Mouse (Mus musculus): ENCODE results near the gene Mcrip2.
"Not testable (repeated sequence)": the region's sequence is repeated elsewhere in the genome, so short reads cannot be mapped to it uniquely, and the experiment has no call there.

The Mcrip2 gene

GRCm38 (mm10) chr17:25880913-25881641, 12.5 kb upstream of the Mcrip2 start:
- DNase-seq (ENCODE audit: low read depth, low spot score) = no peak

GRCm38 (mm10) chr17:25880196-25880910, 11.8 kb upstream of the Mcrip2 start, which contains the start of gene Wfikkn1:
Gene Wfikkn1, minus strand, starts transcription at chr17:25880858.
- DNase-seq (ENCODE audit: low read depth, low spot score) = no peak

GRCm38 (mm10) chr17:25879750-25880149, 11.2 kb upstream of the Mcrip2 start:
- DNase-seq (ENCODE audit: low read depth, low spot score) = no peak

- DNase-seq (ENCODE audit: low read depth, low spot score) = no peak
Measured at GRCm38 (mm10) chr17:25879261-25879660, 10.7 kb upstream of the Mcrip2 start.

- DNase-seq (ENCODE audit: low read depth, low spot score) = no peak
Measured at GRCm38 (mm10) chr17:25878611-25879180, 10.1 kb upstream of the Mcrip2 start.

- DNase-seq (ENCODE audit: low read depth, low spot score) = no peak
Measured at GRCm38 (mm10) chr17:25877741-25878610, 9.4 kb upstream of the Mcrip2 start.

GRCm38 (mm10) chr17:25877025-25877424, 8.5 kb upstream of the Mcrip2 start:
- no peak for DNase-seq (ENCODE audit: low read depth, low spot score)

- DNase-seq (ENCODE audit: low read depth, low spot score) = no peak
Measured at GRCm38 (mm10) chr17:25876347-25876915, 7.9 kb upstream of the Mcrip2 start.

- DNase-seq (ENCODE audit: low read depth, low spot score) = no peak
Measured at GRCm38 (mm10) chr17:25875171-25876136, 6.9 kb upstream of the Mcrip2 start.

GRCm38 (mm10) chr17:25874721-25875170, 6.2 kb upstream of the Mcrip2 start, which contains the start of gene Mettl26:
Gene Mettl26, plus strand, starts transcription at chr17:25875074.
- DNase-seq (ENCODE audit: low read depth, low spot score) = peak; percentile 66

GRCm38 (mm10) chr17:25874148-25874720, 5.7 kb upstream of the Mcrip2 start:
- no peak for DNase-seq (ENCODE audit: low read depth, low spot score)

GRCm38 (mm10) chr17:25873405-25874147, 5.0 kb upstream of the Mcrip2 start:
- no peak for DNase-seq (ENCODE audit: low read depth, low spot score)

GRCm38 (mm10) chr17:25872676-25873075, 4.1 kb upstream of the Mcrip2 start:
- DNase-seq (ENCODE audit: low read depth, low spot score) = no peak

- DNase-seq (ENCODE audit: low read depth, low spot score) = not testable (repeated sequence)
Measured at GRCm38 (mm10) chr17:25871566-25871965, 3.0 kb upstream of the Mcrip2 start.

- no peak for DNase-seq (ENCODE audit: low read depth, low spot score)
Measured at GRCm38 (mm10) chr17:25869954-25870353, 1.4 kb upstream of the Mcrip2 start.

GRCm38 (mm10) chr17:25869498-25869897, 934 bp upstream of the Mcrip2 start:
- no peak for DNase-seq (ENCODE audit: low read depth, low spot score)

- DNase-seq (ENCODE audit: low read depth, low spot score) = no peak
Measured at GRCm38 (mm10) chr17:25867836-25868600, 546 bp downstream of the Mcrip2 start.

GRCm38 (mm10) chr17:25867509-25867835, 1.1 kb downstream of the Mcrip2 start:
- DNase-seq (ENCODE audit: low read depth, low spot score) = no peak
